7 mouse cellular contexts compared by ENCODE assay signal in genomic region chr12:107752587-107752986, GRCm38 (mm10).
A peak's percentile ranks its signal among the peaks of the same experiment; 100 is the strongest.
DNase-seq lines count a peak whose midpoint lies in the region; ATAC-seq and TF ChIP-seq lines count a peak whose summit lies in the region.

No protein-coding gene starts in this region.

- no peaks in the 10 kb centered on the region for H3K9me3 ChIP-seq in midbrain, embryonic 10.5 days (replicated peaks)
- no peaks in the 10 kb centered on the region for H3K9me3 ChIP-seq in midbrain, postnatal 0 days (ENCODE audit: low read length)
- no peaks in the 10 kb centered on the region for H3K9me3 ChIP-seq in intestine, embryonic 15.5 days

- peaks cover 8% of the 10 kb centered on the region for H3K27me3 ChIP-seq in midbrain, embryonic 10.5 days (ENCODE audit: low read depth, poor library complexity, severe bottlenecking)
- H3K27me3 ChIP-seq in midbrain, postnatal 0 days (ENCODE audit: insufficient read depth, low read length): 0 out of 2 replicates have a peak, but pooled peaks cover 3% of the 10 kb centered on the region
- H3K27me3 ChIP-seq in intestine, embryonic 15.5 days (replicated peaks): no peaks in the 10 kb centered on the region

- no peak overlapping the region for H3K4me3 ChIP-seq in midbrain, embryonic 10.5 days
- no peak overlapping the region for H3K4me3 ChIP-seq in midbrain, postnatal 0 days (ENCODE audit: low read depth, low read length)
- H3K4me3 ChIP-seq in intestine, embryonic 15.5 days (replicated peaks): no peak overlapping the region

- DNase-seq in midbrain, embryonic 10.5 days (ENCODE audit: low spot score): peak; percentile 38
- no peak for DNase-seq in midbrain, postnatal 0 days (ENCODE audit: low spot score)
- peak; percentile 60 for DNase-seq in brain, embryonic 14.5 days (ENCODE audit: low read depth)
- peak; percentile 84 for DNase-seq in thymus, postnatal 14 days
- no peak for DNase-seq in layer of hippocampus, adult 18-20 months (ENCODE audit: low spot score in 2 of 2)
- no peak for DNase-seq in kidney, adult 18-20 months

- TF ChIP-seq CTCF in midbrain, postnatal 0 days (IDR thresholded peaks at IDR 0.05): no peak
- no peak for TF ChIP-seq CTCF in brain, embryonic 14.5 days (IDR thresholded peaks at IDR 0.05; ENCODE audit: borderline replicate concordance, extremely low read depth, insufficient read depth, insufficient read length)

- no peaks in the 10 kb centered on the region for H3K36me3 ChIP-seq in midbrain, embryonic 10.5 days
- no peaks in the 10 kb centered on the region for H3K36me3 ChIP-seq in midbrain, postnatal 0 days (ENCODE audit: insufficient read depth, low read length)
- H3K36me3 ChIP-seq in intestine, embryonic 15.5 days: no peaks in the 10 kb centered on the region

- H3K27ac ChIP-seq in midbrain, embryonic 10.5 days (replicated peaks): peak overlapping the region; percentile 73
- no peak overlapping the region for H3K27ac ChIP-seq in midbrain, postnatal 0 days (ENCODE audit: low read depth, low read length)
- H3K27ac ChIP-seq in intestine, embryonic 15.5 days: no peak overlapping the region

- WGBS in midbrain, embryonic 10.5 days: 51% methylated on average over 8 of the region's 8 CpGs
- 46% methylated on average over 8 of the region's 8 CpGs for WGBS in midbrain, postnatal 0 days
- 27% methylated on average over 8 of the region's 8 CpGs for WGBS in intestine, embryonic 15.5 days

- no peak for TF ChIP-seq POLR2A in brain, embryonic 14.5 days (IDR thresholded peaks at IDR 0.05; ENCODE audit: borderline replicate concordance, extremely low read depth, insufficient read depth, insufficient read length, poor library complexity, severe bottlenecking)

- ATAC-seq in midbrain, postnatal 0 days (ENCODE audit: low FRiP score): no peak
- peak; percentile 54 for ATAC-seq in intestine, embryonic 15.5 days

- peaks cover 42% of the 10 kb centered on the region for H3K4me1 ChIP-seq in midbrain, embryonic 10.5 days
- no peaks in the 10 kb centered on the region for H3K4me1 ChIP-seq in midbrain, postnatal 0 days (ENCODE audit: insufficient read depth, low read length)
- H3K4me1 ChIP-seq in intestine, embryonic 15.5 days (replicated peaks): peaks cover 30% of the 10 kb centered on the region

- no peak overlapping the region for H3K4me2 ChIP-seq in midbrain, postnatal 0 days (ENCODE audit: low read depth, low read length, poor library complexity, severe bottlenecking)
- H3K4me2 ChIP-seq in intestine, embryonic 15.5 days (replicated peaks): no peak overlapping the region; the same call in 1 of the 2 replicates

- H3K9ac ChIP-seq in midbrain, postnatal 0 days (replicated peaks; ENCODE audit: low read length, poor library complexity, severe bottlenecking): no peak overlapping the region
- no peak overlapping the region for H3K9ac ChIP-seq in intestine, embryonic 15.5 days

Comparison
In these comparisons a context has a peak if more than half of its experiments do, and no peak if none do; other contexts are left out.
1. DNase-seq: peak in midbrain, embryonic 10.5 days (single experiment), brain, embryonic 14.5 days (single experiment) and thymus, postnatal 14 days (single experiment); none in midbrain, postnatal 0 days (single experiment), layer of hippocampus, adult 18-20 months (0 of 2) and kidney, adult 18-20 months (single experiment).